In the genomic region with DNA sequence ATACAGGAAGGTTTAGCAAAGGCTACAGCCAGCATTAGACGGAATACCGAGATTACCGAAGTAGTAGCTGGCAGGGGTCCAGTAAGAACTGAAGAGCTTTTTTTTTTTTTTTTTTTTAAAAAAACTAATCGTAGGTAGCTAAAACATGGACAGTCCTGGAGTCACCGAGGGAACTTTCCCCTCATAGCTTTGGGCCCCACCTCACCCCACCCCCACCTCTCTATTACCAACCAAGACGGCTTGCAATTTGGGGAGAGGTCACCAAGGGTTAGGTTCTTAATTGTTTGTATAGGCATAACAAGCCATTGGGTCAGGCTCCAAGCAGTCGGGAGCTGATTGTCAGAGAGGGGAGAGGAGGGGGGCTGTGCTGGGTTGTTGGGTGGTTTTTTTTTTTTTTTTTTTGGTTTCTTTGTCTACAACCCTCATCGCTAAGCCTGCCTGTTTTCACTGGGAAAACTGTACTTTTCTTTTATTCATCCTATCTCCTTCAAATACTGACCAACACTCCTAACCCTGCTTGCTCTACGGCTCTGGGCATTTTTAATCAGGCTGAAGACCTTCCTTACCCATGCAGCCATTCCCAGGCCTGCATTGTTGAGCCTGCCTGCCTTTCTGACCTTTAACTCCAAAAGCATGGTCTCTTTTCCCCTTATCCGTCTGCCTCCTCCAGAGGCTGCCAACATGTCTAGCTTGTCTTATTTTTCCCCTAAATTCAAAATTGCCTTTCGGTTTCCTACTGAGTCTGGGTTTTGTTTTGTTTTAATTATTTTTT, we compare ENCODE assay signal across 8 mouse cellular contexts. TPM values are rescaled to one million over a fixed set of nuclear protein-coding genes. Genes with fewer than 3 reads are reported as not detected.
DNase-seq lines count a peak whose midpoint lies in the region; ATAC-seq and TF ChIP-seq lines count a peak whose summit lies in the region.

No protein-coding gene starts in this region.

- 4% methylated on average over 11 of the region's 11 CpGs for WGBS in kidney, embryonic 14.5 days
- WGBS in hindbrain, postnatal 0 days: 7% methylated on average over 11 of the region's 11 CpGs

- H3K4me2 ChIP-seq in kidney, embryonic 14.5 days (replicated peaks; ENCODE audit: low read depth, low read length): peak overlapping the region; percentile 82
- H3K4me2 ChIP-seq in hindbrain, postnatal 0 days (ENCODE audit: low read depth, low read length): peak overlapping the region; percentile 78

- H3K4me3 ChIP-seq in kidney, embryonic 14.5 days (ENCODE audit: low read length): peak overlapping the region; percentile 76
- peak overlapping the region; percentile 68 for H3K4me3 ChIP-seq in cortical plate, adult 2 months (ENCODE audit: insufficient read depth, low read length)
- peak overlapping the region; percentile 50 for H3K4me3 ChIP-seq in hindbrain, postnatal 0 days (ENCODE audit: low read length)

- no peaks in the 10 kb centered on the region for H3K9me3 ChIP-seq in kidney, embryonic 14.5 days (ENCODE audit: control insufficient read depth, low read length)
- H3K9me3 ChIP-seq in hindbrain, postnatal 0 days (ENCODE audit: low read length): no peaks in the 10 kb centered on the region

- no peak for DNase-seq in kidney, postnatal 25 days
- DNase-seq in hindbrain, postnatal 0 days (ENCODE audit: low spot score): no peak
- DNase-seq in neural tube, embryonic 10.5 days (ENCODE audit: extremely low spot score, low spot score): peak; percentile 71
- DNase-seq in cerebellum, postnatal 4 days (ENCODE audit: low spot score in 2 of 2): no peak
- DNase-seq in kidney, adult 8-10 months: no peak
- DNase-seq in spleen, postnatal 36 days (ENCODE audit: low spot score in 2 of 2): no peak

- peaks cover 10% of the 10 kb centered on the region; the same call in 1 of the 2 replicates for H3K36me3 ChIP-seq in kidney, embryonic 14.5 days (ENCODE audit: control insufficient read depth, insufficient read depth, low read length)
- H3K36me3 ChIP-seq in hindbrain, postnatal 0 days (ENCODE audit: insufficient read depth, low read length): no peaks in the 10 kb centered on the region

- peak overlapping the region; percentile 79 for H3K9ac ChIP-seq in kidney, embryonic 14.5 days (ENCODE audit: low read depth, low read length)
- H3K9ac ChIP-seq in hindbrain, postnatal 0 days (replicated peaks; ENCODE audit: low read length): peak overlapping the region; percentile 74

- no peaks in the 10 kb centered on the region for H3K27me3 ChIP-seq in kidney, embryonic 14.5 days (ENCODE audit: control insufficient read depth, insufficient read depth, low read length)
- no peaks in the 10 kb centered on the region for H3K27me3 ChIP-seq in hindbrain, postnatal 0 days (ENCODE audit: insufficient read depth, low read length)

- TF ChIP-seq POLR2A in cortical plate, adult 2 months (IDR thresholded peaks at IDR 0.05; ENCODE audit: extremely low read depth, insufficient read depth, low read length): no peak

- ATAC-seq in kidney, embryonic 14.5 days (ENCODE audit: low FRiP score, low TSS enrichment): peak; percentile 41
- peak; percentile 46 for ATAC-seq in hindbrain, postnatal 0 days

- no peak for TF ChIP-seq CTCF in cortical plate, adult 2 months (IDR thresholded peaks at IDR 0.05; ENCODE audit: extremely low read depth, insufficient read depth, low read length)
- TF ChIP-seq CTCF in hindbrain, postnatal 0 days (IDR thresholded peaks at IDR 0.05; ENCODE audit: low read depth): no peak

- peaks cover 15% of the 10 kb centered on the region for H3K4me1 ChIP-seq in kidney, embryonic 14.5 days (ENCODE audit: control insufficient read depth, insufficient read depth, low read length)
- H3K4me1 ChIP-seq in cortical plate, adult 2 months (ENCODE audit: control insufficient read depth, insufficient read depth, low read length): no peaks in the 10 kb centered on the region
- no peaks in the 10 kb centered on the region for H3K4me1 ChIP-seq in hindbrain, postnatal 0 days (ENCODE audit: insufficient read depth, low read length)

- peak overlapping the region; percentile 99 for H3K27ac ChIP-seq in kidney, embryonic 14.5 days (ENCODE audit: low read depth, low read length)
- H3K27ac ChIP-seq in cortical plate, adult 2 months (ENCODE audit: insufficient read depth, low read length): no peak overlapping the region
- H3K27ac ChIP-seq in hindbrain, postnatal 0 days: peak overlapping the region; percentile 90

RNA-seq across cellular contexts. Expression of a gene that starts 0.8 kb away (rescaled TPM):
- polyA plus RNA-seq in kidney, embryonic 14.5 days (2014; fragmentation: Nextera tagmentation; extraction: Ambion mirVana): 59.2 and 85.4 TPM in 2 replicates
- 0.42 and 0.44 TPM in 2 replicates for polyA plus RNA-seq in cortical plate, adult 2 months (2012; rRNA removed)
- total RNA-seq in hindbrain, postnatal 0 days (2014; rRNA removed): 10.7 and 11.3 TPM in 2 replicates
- polyA plus RNA-seq in hindbrain, postnatal 0 days (2015; fragmentation: Nextera tagmentation; extraction: Ambion mirVana): 7.0 and 8.8 TPM in 2 replicates
